Mouse (Mus musculus) heart, embryonic 16.5 days (tissue): ENCODE measurements at regions not wholly inside any gene's neighbourhood (a gene's known extent, or its start where the extent isn't known, plus 50 kb on each side); places are given as distances from the start of the nearest gene placed in this dataset.

Source experiments
- ATAC-seq: fragments of 200-750 bp; cut with Nextera tagmentation; replicated peaks from 2 replicates; pipeline ENCODE4 v1.8.0; 2017; ENCODE audit warnings: moderate number of reproducible peaks; ENCODE audit not compliant: insufficient read depth, low FRiP score; ENCODE audit errors: extremely low read depth
- H3K27ac ChIP-seq: fragments of 300-500 bp; sonication (generic); 2 replicates; pipeline ENCODE4 v1.5.1; 2014; ENCODE audit warnings: mild to moderate bottlenecking, low read length, control low read depth, moderate library complexity
- H3K27me3 ChIP-seq: fragments of 300-500 bp; sonication (generic); 2 replicates; pipeline ENCODE4 v1.6.1; 2014; ENCODE audit warnings: low read length, mixed read lengths; ENCODE audit not compliant: control insufficient read depth, insufficient read depth
- H3K36me3 ChIP-seq: fragments of 300-500 bp; sonication (generic); 2 replicates; pipeline ENCODE4 v1.6.1; 2014; ENCODE audit not compliant: control insufficient read depth, insufficient read depth
- H3K4me1 ChIP-seq: fragments of 300-500 bp; sonication (generic); 2 replicates; pipeline ENCODE4 v1.6.1; 2014; ENCODE audit warnings: low read length, mixed read lengths; ENCODE audit not compliant: control insufficient read depth, insufficient read depth
- H3K4me2 ChIP-seq: fragments of 300-500 bp; sonication (generic); 2 replicates; pipeline ENCODE4 v1.6.1; 2014; ENCODE audit warnings: low read depth, mild to moderate bottlenecking, control low read depth, low read length
- H3K4me3 ChIP-seq: fragments of 300-500 bp; sonication (generic); 2 replicates; pipeline ENCODE4 v1.5.1; 2014; ENCODE audit warnings: mild to moderate bottlenecking, control low read depth, low read length
- H3K9ac ChIP-seq: fragments of 300-500 bp; sonication (generic); 2 replicates; pipeline ENCODE4 v1.6.1; 2014; ENCODE audit warnings: low read length, control low read depth
- H3K9me3 ChIP-seq: fragments of 300-500 bp; sonication (generic); replicated peaks from 2 replicates; pipeline ENCODE4 v1.6.1; 2016; ENCODE audit warnings: low read length; ENCODE audit not compliant: control insufficient read depth
- WGBS: fragments of 180-500 bp; shearing (Covaris S2); extraction: QIAGEN DNeasy Blood & Tissue Kit; methylation state at CpG from one replicate; pipeline ENCODE4 v1.1.7; 2014; 5-methylcytosine and 5-hydroxymethylcytosine counted together

DNA sequence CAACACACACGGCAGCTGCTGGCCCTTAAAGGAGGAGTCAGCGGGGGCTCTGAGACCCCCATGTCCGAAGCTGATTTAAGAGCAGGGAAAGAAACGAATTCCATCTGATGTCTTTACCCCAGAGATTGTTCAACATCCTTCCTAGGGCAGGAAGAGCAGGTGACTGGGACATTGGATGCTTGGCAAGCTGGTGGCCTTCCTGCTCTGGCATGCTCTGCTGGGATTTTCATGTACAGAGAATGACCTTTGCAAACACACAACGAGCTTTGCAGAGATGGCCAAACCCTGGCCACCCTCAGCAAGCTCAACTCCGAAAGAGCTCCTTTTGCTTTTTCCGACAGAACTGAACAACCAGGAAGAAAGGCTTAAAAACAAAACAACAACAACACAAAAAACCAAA is 194.7 kb upstream of the Map3k1 start:
- Histone ChIP-seq H3K27ac (no peak overlapping the region; the same call in 1 of the 2 replicates), H3K9me3 (no peaks in the 10 kb centered on the region), H3K9ac (no peak overlapping the region), H3K27me3 (no peaks in the 10 kb centered on the region), H3K4me1 (peaks cover 18% of the 10 kb centered on the region), H3K4me3 (no peak overlapping the region), H3K4me2 (no peak overlapping the region), H3K36me3 (no peaks in the 10 kb centered on the region)
- no peak for ATAC-seq
- 70% methylated on average over 7 of the region's 7 CpGs for WGBS

DNA sequence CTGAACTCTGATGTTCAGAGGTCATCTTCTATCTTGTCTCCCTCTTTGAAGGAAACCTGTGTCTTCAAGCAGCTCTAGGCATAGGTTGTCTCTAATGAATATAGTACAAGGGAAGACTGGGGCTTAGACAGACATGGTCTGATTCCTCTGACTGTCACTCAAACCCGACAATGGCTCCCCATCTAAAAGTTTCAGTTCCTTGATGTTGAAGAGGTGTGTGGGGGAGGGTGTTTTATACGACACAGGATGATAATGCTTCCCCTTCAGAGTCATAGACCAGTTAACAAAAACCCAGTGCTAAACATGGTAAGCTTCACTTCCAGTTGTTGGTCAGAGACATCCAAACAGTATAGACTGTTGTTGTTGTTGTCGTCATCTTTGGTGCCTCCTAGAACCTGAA is 195.3 kb upstream of the Map3k1 start:
- no peak overlapping the region for H3K4me2 ChIP-seq
- H3K4me1 ChIP-seq = peaks cover 18% of the 10 kb centered on the region
- no peaks in the 10 kb centered on the region for H3K36me3 ChIP-seq
- H3K4me3 ChIP-seq = no peak overlapping the region
- no peak overlapping the region for H3K27ac ChIP-seq
- WGBS = 90% methylated on average over 3 of the region's 3 CpGs
- H3K9me3 ChIP-seq = peaks cover 3% of the 10 kb centered on the region; the same call in 1 of the 2 replicates
- no peak for ATAC-seq
- no peaks in the 10 kb centered on the region for H3K27me3 ChIP-seq
- no peak overlapping the region for H3K9ac ChIP-seq

GRCm38 (mm10) chr13:112005421-112005820 is 196.6 kb upstream of the Map3k1 start:
- Histone ChIP-seq H3K27me3 (no peaks in the 10 kb centered on the region), H3K4me3 (no peak overlapping the region), H3K9ac (no peak overlapping the region), H3K4me2 (no peak overlapping the region), H3K9me3 (peaks cover 6% of the 10 kb centered on the region; the same call in 1 of the 2 replicates), H3K27ac (no peak overlapping the region), H3K4me1 (peaks cover 18% of the 10 kb centered on the region), H3K36me3 (no peaks in the 10 kb centered on the region)
- ATAC-seq = no peak
- 68% methylated on average over 8 of the region's 8 CpGs for WGBS

- no peak for ATAC-seq
- Histone ChIP-seq H3K27me3 (no peaks in the 10 kb centered on the region), H3K4me2 (no peak overlapping the region), H3K4me1 (no peaks in the 10 kb centered on the region; the same call in 1 of the 2 replicates), H3K36me3 (no peaks in the 10 kb centered on the region), H3K9me3 (peaks cover 6% of the 10 kb centered on the region; the same call in 1 of the 2 replicates), H3K4me3 (no peak overlapping the region), H3K9ac (no peak overlapping the region), H3K27ac (no peak overlapping the region)
- 89% methylated on average over 5 of the region's 5 CpGs for WGBS
Observed at GRCm38 (mm10) chr13:112008806-112009205, 200.0 kb upstream of the Map3k1 start.

- Histone ChIP-seq H3K27me3 (no peaks in the 10 kb centered on the region), H3K36me3 (no peaks in the 10 kb centered on the region), H3K9ac (no peak overlapping the region), H3K4me3 (no peak overlapping the region), H3K27ac (no peak overlapping the region), H3K4me1 (no peaks in the 10 kb centered on the region; the same call in 1 of the 2 replicates), H3K9me3 (peaks cover 6% of the 10 kb centered on the region; the same call in 1 of the 2 replicates), H3K4me2 (no peak overlapping the region)
- 74% methylated on average over 3 of the region's 3 CpGs for WGBS
- ATAC-seq = no peak
Observed at GRCm38 (mm10) chr13:112009288-112009687, 200.5 kb upstream of the Map3k1 start.

DNA sequence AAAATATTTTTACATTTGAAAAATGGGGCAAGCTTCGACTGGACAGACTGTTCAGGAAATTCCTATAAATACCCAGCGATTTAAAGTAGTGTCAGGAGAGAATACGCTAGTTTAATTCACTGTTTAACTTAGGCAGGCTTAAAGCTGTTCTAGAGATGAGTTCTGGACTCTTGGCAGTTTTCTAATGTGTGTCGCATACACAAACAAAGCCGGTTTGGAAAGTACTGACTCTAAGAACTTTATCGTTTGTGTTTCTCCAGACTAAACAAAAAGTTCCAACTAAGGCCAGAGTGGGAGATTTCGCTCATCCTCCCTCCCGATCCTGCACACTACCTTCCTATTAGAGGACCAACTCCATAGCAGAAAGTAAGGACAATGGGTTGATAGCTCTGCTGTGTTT is 201.7 kb upstream of the Map3k1 start:
- no peak overlapping the region for H3K4me3 ChIP-seq
- no peak overlapping the region for H3K27ac ChIP-seq
- ATAC-seq = no peak
- no peak overlapping the region for H3K4me2 ChIP-seq
- no peaks in the 10 kb centered on the region for H3K27me3 ChIP-seq
- WGBS = 68% methylated on average over 8 of the region's 8 CpGs
- H3K9me3 ChIP-seq = peaks cover 6% of the 10 kb centered on the region; the same call in 1 of the 2 replicates
- no peak overlapping the region for H3K9ac ChIP-seq
- no peaks in the 10 kb centered on the region; the same call in 1 of the 2 replicates for H3K4me1 ChIP-seq
- H3K36me3 ChIP-seq = no peaks in the 10 kb centered on the region

DNA sequence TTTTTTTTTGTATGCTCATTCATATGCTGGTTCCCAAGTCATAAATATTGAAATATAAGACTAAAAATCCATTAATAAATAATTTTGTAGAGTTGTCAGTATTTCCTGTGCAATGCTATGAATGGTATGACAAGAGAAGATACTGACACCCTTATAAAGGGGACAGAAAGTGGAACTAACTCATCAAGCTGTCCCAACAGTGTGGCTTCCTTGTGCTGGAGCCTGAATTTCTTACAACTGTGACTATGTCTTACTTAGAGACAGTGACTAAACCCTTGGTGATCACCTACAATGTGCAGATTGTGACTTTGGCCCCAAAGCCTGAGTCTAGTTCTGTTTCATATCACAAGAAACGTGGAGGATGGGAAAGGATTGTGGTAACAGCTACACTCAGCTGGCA is 203.8 kb upstream of the Map3k1 start:
- H3K4me1 ChIP-seq = no peaks in the 10 kb centered on the region
- no peak overlapping the region for H3K4me3 ChIP-seq
- H3K9me3 ChIP-seq = peaks cover 6% of the 10 kb centered on the region; the same call in 1 of the 2 replicates
- H3K27ac ChIP-seq = no peak overlapping the region
- no peak for ATAC-seq
- H3K4me2 ChIP-seq = no peak overlapping the region
- H3K36me3 ChIP-seq = no peaks in the 10 kb centered on the region
- H3K9ac ChIP-seq = no peak overlapping the region
- H3K27me3 ChIP-seq = no peaks in the 10 kb centered on the region
- 47% methylated on average over 1 of the region's 1 CpGs for WGBS

DNA sequence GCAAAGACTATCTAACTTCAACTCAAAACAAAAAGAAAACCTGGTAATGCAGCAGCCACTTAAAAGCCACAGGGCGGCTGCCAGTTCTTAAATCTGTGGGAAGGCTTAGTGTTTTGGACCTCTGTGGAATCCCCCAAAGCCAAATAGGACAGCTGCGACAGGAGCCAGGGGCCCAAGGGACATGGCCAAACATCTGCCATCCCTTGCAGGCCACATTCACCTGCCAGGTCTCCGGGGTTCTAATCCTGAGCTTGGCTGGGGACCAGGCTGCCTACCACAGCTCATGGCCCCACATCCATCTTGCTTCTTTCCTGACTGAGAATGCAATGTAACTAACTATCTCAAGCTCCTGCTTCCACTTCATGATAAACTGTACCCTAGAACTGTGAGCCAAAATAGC is 206.3 kb upstream of the Map3k1 start:
- 98% methylated on average over 3 of the region's 3 CpGs for WGBS
- Histone ChIP-seq H3K27ac (no peak overlapping the region), H3K4me1 (no peaks in the 10 kb centered on the region), H3K9me3 (no peaks in the 10 kb centered on the region), H3K9ac (no peak overlapping the region), H3K4me3 (no peak overlapping the region), H3K27me3 (no peaks in the 10 kb centered on the region), H3K4me2 (no peak overlapping the region), H3K36me3 (no peaks in the 10 kb centered on the region)
- no peak for ATAC-seq

- H3K4me3 ChIP-seq = no peak overlapping the region
- no peak overlapping the region for H3K9ac ChIP-seq
- no peak for ATAC-seq
- no peak overlapping the region for H3K27ac ChIP-seq
- no peaks in the 10 kb centered on the region for H3K4me1 ChIP-seq
- H3K4me2 ChIP-seq = no peak overlapping the region
- no peaks in the 10 kb centered on the region for H3K9me3 ChIP-seq
- no peaks in the 10 kb centered on the region for H3K36me3 ChIP-seq
- no peaks in the 10 kb centered on the region for H3K27me3 ChIP-seq
Observed at GRCm38 (mm10) chr13:112016280-112016679, 207.5 kb upstream of the Map3k1 start.
